Comparison of ENCODE assay signal across 10 mouse cellular contexts in genomic region chr1:74856439-74856720, GRCm38 (mm10). TPM values are rescaled to one million over a fixed set of nuclear protein-coding genes. Genes with fewer than 3 reads are reported as not detected.
DNase-seq lines count a peak whose midpoint lies in the region; ATAC-seq and TF ChIP-seq lines count a peak whose summit lies in the region.
"Had no signal": no experiment of that assay in that cellular context is flagged by ENCODE, and none has a peak within 500 bp of the region (broad histone marks: within the 10 kb centered on the region; RNA-seq: fewer than 3 reads in every experiment).

No protein-coding gene starts in this region.

- H3K9me3 ChIP-seq in E14TG2a.4 (ENCODE audit: low read length), result no peaks in the 10 kb centered on the region
- no peaks in the 10 kb centered on the region for H3K9me3 ChIP-seq in forebrain, embryonic 14.5 days (replicated peaks; ENCODE audit: control insufficient read depth, low read length)
- no peaks in the 10 kb centered on the region for H3K9me3 ChIP-seq in limb, embryonic 14.5 days (ENCODE audit: control insufficient read depth, low read length)

- H3K4me2 ChIP-seq in forebrain, embryonic 14.5 days (ENCODE audit: low read length), result peak overlapping the region; percentile 87
- 0 out of 2 replicates have a peak overlapping the region, but pooled peaks have one; percentile 98 for H3K4me2 ChIP-seq in limb, embryonic 14.5 days (replicated peaks; ENCODE audit: low read depth, low read length, severe bottlenecking)

- TF ChIP-seq POLR2A in limb, embryonic 14.5 days (IDR thresholded peaks at IDR 0.05; ENCODE audit: borderline replicate concordance, extremely low read depth, insufficient read depth, insufficient read length), result no peak

- peaks cover 71% of the 10 kb centered on the region for H3K4me1 ChIP-seq in E14TG2a.4 (replicated peaks; ENCODE audit: low read depth, low read length)
- peaks cover 22% of the 10 kb centered on the region for H3K4me1 ChIP-seq in forebrain, embryonic 14.5 days (ENCODE audit: control insufficient read depth, insufficient read depth, low read length)
- H3K4me1 ChIP-seq in limb, embryonic 14.5 days (ENCODE audit: control insufficient read depth, insufficient read depth, low read length), result peaks cover 15% of the 10 kb centered on the region

- H3K4me3 ChIP-seq in E14TG2a.4 (replicated peaks; ENCODE audit: low read length), result peak overlapping the region; percentile 84
- peak overlapping the region; percentile 68 for H3K4me3 ChIP-seq in forebrain, embryonic 14.5 days (ENCODE audit: low read depth, low read length)
- peak overlapping the region; percentile 59 for H3K4me3 ChIP-seq in limb, embryonic 14.5 days (replicated peaks; ENCODE audit: low read length)

- TF ChIP-seq CTCF in E14TG2a.4 (conservative IDR thresholded peaks at IDR 0.05; ENCODE audit: low read length), result no peak

- peak overlapping the region; percentile 86 for H3K9ac ChIP-seq in forebrain, embryonic 14.5 days (ENCODE audit: low read length)
- H3K9ac ChIP-seq in limb, embryonic 14.5 days (ENCODE audit: low read depth, low read length, severe bottlenecking), result no peak overlapping the region

- ATAC-seq in forebrain, embryonic 14.5 days, result no peak
- ATAC-seq in limb, embryonic 14.5 days (ENCODE audit: low FRiP score, low read depth), result no peak

- peak; percentile 22 for DNase-seq in cerebellum, adult 11 months
- DNase-seq in cerebellum, postnatal 4 days (ENCODE audit: low spot score in 2 of 2), result no peak
- DNase-seq in forebrain, embryonic 14.5 days (ENCODE audit: low spot score), result no peak
- no peak for DNase-seq in limb, embryonic 14.5 days (ENCODE audit: low spot score)
- DNase-seq in MN1 (ENCODE audit: low spot score), result no peak
- DNase-seq in thymus, postnatal 0 days (ENCODE audit: low spot score), result no peak
- DNase-seq in layer of hippocampus, adult 11-12 months (ENCODE audit: low spot score), result no peak

- no peaks in the 10 kb centered on the region for H3K36me3 ChIP-seq in E14TG2a.4 (ENCODE audit: insufficient read depth, low read length)
- H3K36me3 ChIP-seq in forebrain, embryonic 14.5 days (ENCODE audit: control insufficient read depth, insufficient read depth, low read length), result no peaks in the 10 kb centered on the region
- H3K36me3 ChIP-seq in limb, embryonic 14.5 days (ENCODE audit: control insufficient read depth, insufficient read depth, low read length), result no peaks in the 10 kb centered on the region

- H3K27ac ChIP-seq in forebrain, embryonic 14.5 days (ENCODE audit: low read depth, low read length), result no peak overlapping the region; the same call in 1 of the 2 replicates
- no peak overlapping the region for H3K27ac ChIP-seq in limb, embryonic 14.5 days (replicated peaks; ENCODE audit: low read depth, low read length)

- WGBS in forebrain, embryonic 14.5 days, result 1% methylated on average over 11 of the region's 11 CpGs
- under 1% methylated on average over 10 of the region's 11 CpGs for WGBS in limb, embryonic 14.5 days

- peaks cover 53% of the 10 kb centered on the region for H3K27me3 ChIP-seq in E14TG2a.4 (ENCODE audit: insufficient read depth, low read length)
- peaks cover 72% of the 10 kb centered on the region for H3K27me3 ChIP-seq in forebrain, embryonic 14.5 days (replicated peaks; ENCODE audit: control insufficient read depth, insufficient read depth, low read length)
- peaks cover 71% of the 10 kb centered on the region for H3K27me3 ChIP-seq in limb, embryonic 14.5 days (ENCODE audit: control insufficient read depth, insufficient read depth, low read length)

RNA-seq across cellular contexts. Expression of gene Cdk5r2, which starts 1.6 kb away (rescaled TPM):
- 4.5 and 5.3 TPM in 2 replicates for polyA plus RNA-seq in forebrain, embryonic 14.5 days (2014; fragmentation: Nextera tagmentation; extraction: Ambion mirVana)
- 0.49 and 0.63 TPM in 2 replicates for polyA plus RNA-seq in limb, embryonic 14.5 days (2012; rRNA removed)
- polyA plus RNA-seq in limb, embryonic 14.5 days (2014; fragmentation: Nextera tagmentation; extraction: Ambion mirVana), result 0.07 and 0.10 TPM in 2 replicates
- not detected in 2 replicates for polyA plus RNA-seq in thymus, postnatal 0 days (2015; fragmentation: Nextera tagmentation; extraction: Ambion mirVana)
- polyA plus RNA-seq: heart, embryonic 16.5 days; liver, adult 2 months had no signal

RNA-seq across cellular contexts. Expression of gene Fev, which starts 28.8 kb away (rescaled TPM):
- not detected in 2 replicates for polyA plus RNA-seq in forebrain, embryonic 14.5 days (2014; fragmentation: Nextera tagmentation; extraction: Ambion mirVana)
- 0.05 TPM in 1 of 2 replicates, not detected in the other for polyA plus RNA-seq in limb, embryonic 14.5 days (2012; rRNA removed)
- polyA plus RNA-seq in limb, embryonic 14.5 days (2014; fragmentation: Nextera tagmentation; extraction: Ambion mirVana), result 0.14 TPM in 1 of 2 replicates, not detected in the other
- polyA plus RNA-seq in thymus, postnatal 0 days (2015; fragmentation: Nextera tagmentation; extraction: Ambion mirVana), result not detected in 2 replicates
- polyA plus RNA-seq: liver, adult 2 months had no signal

RNA-seq across cellular contexts. Expression of gene Cryba2, which starts 36.6 kb away (rescaled TPM):
- polyA plus RNA-seq in forebrain, embryonic 14.5 days (2014; fragmentation: Nextera tagmentation; extraction: Ambion mirVana), result not detected in 2 replicates
- polyA plus RNA-seq in limb, embryonic 14.5 days (2012; rRNA removed), result not detected in 2 replicates
- not detected in 2 replicates for polyA plus RNA-seq in limb, embryonic 14.5 days (2014; fragmentation: Nextera tagmentation; extraction: Ambion mirVana)
- polyA plus RNA-seq in thymus, postnatal 0 days (2015; fragmentation: Nextera tagmentation; extraction: Ambion mirVana), result 0.37 and 1.1 TPM in 2 replicates
- polyA plus RNA-seq: heart, embryonic 16.5 days; liver, adult 2 months had no signal
